Mouse (Mus musculus): ENCODE measurements around the gene Myadm.

DNA sequence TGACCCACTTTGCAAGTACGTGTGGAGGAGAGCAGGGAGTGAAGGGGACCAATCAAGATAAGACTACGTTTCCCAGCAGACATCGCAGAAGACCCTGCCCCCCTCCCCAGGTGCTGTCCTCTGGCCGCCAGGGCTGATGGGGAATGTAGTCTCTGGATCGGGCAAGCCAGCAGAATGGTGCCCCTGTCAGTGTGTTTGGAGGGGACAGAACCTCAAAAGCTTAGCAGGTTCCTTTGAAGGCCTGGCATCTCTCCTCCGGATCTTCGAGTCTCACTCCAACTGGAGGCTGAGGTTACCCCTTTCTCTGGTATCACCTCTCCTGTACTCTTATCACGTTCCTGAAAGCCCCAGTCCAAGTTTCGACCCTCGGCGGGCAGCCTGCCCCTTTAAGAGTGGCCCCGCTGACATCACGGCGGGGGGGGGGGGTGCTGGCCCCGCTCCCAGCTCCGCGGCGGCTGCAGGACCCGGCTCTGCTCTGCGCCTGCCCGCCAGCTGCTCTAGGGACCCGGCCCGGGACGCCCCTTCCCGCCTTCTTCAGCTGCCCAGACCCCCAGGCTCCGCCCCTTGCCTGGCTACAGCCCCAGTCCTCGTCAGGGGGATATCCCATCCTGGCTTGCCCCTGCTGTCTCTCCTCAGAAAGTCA is 42.8 kb downstream of the Myadm start:
- TF ChIP-seq POLR2A (IDR thresholded peaks at IDR 0.05; ENCODE audit: insufficient read depth, low read depth, low read length): no peak
- no peak for TF ChIP-seq CTCF (IDR thresholded peaks at IDR 0.05; ENCODE audit: insufficient read depth, low read depth, low read length)
